Mouse (Mus musculus) hindbrain, embryonic 13.5 days (tissue): ENCODE data around the gene Sirt7. TPM values are rescaled to one million over a fixed set of nuclear protein-coding genes. Genes with fewer than 3 reads are reported as not detected.
A peak's percentile ranks its signal among the peaks of the same experiment; 100 is the strongest.

Experiments
- ATAC-seq: fragments of 200-750 bp; cut with Nextera tagmentation; 2 replicates; pipeline ENCODE4 v1.8.0; 2017; ENCODE audit warnings: moderate TSS enrichment; ENCODE audit not compliant: low FRiP score
- H3K27ac ChIP-seq: fragments of 300-500 bp; sonication (generic); 2 replicates; pipeline ENCODE4 v1.5.1; 2015; ENCODE audit warnings: inconsistent platforms, mild to moderate bottlenecking, moderate library complexity
- H3K27me3 ChIP-seq: fragments of 300-500 bp; sonication (generic); 2 replicates; pipeline ENCODE4 v1.6.1; 2015; ENCODE audit warnings: mild to moderate bottlenecking, inconsistent platforms
- H3K36me3 ChIP-seq: fragments of 300-500 bp; sonication (generic); 2 replicates; pipeline ENCODE4 v1.6.1; 2015; ENCODE audit warnings: mild to moderate bottlenecking, inconsistent platforms
- H3K4me1 ChIP-seq: fragments of 300-500 bp; sonication (generic); replicated peaks from 2 replicates; pipeline ENCODE4 v1.6.1; 2015; ENCODE audit warnings: inconsistent platforms
- H3K4me2 ChIP-seq: fragments of 300-500 bp; sonication (generic); 2 replicates; pipeline ENCODE4 v1.6.1; 2015; ENCODE audit warnings: inconsistent platforms, mild to moderate bottlenecking, moderate library complexity
- H3K4me3 ChIP-seq: fragments of 300-500 bp; sonication (generic); 2 replicates; pipeline ENCODE4 v1.5.1; 2015; ENCODE audit warnings: mild to moderate bottlenecking, inconsistent platforms
- H3K9ac ChIP-seq: fragments of 300-500 bp; sonication (generic); 2 replicates; pipeline ENCODE4 v1.6.1; 2015; ENCODE audit warnings: mild to moderate bottlenecking, inconsistent platforms
- H3K9me3 ChIP-seq: fragments of 300-500 bp; sonication (generic); 2 replicates; pipeline ENCODE4 v1.6.1; 2016; ENCODE audit warnings: inconsistent platforms
- WGBS: fragments of 180-500 bp; shearing (Covaris S2); methylation state at CpG from one replicate; pipeline ENCODE4 v1.1.7; 2015; 5-methylcytosine and 5-hydroxymethylcytosine counted together
- microRNA-seq: library from miRNA; unstranded; fragments of <30 nt; microRNA quantifications from one replicate; pipeline ENCODE4, GENCODE M21; 2016
- polyA plus RNA-seq: library from polyadenylated mRNA; unstranded; fragments of >200 nt; fragmentation: Nextera tagmentation; extraction: Ambion mirVana; gene quantifications from 2 replicates; pipeline ENCODE4 v1.2.1, GENCODE M21; 2015

Sirt7 gene
- polyA plus RNA-seq, 1 experiment from 2014 or later, result 50.6 TPM

DNA sequence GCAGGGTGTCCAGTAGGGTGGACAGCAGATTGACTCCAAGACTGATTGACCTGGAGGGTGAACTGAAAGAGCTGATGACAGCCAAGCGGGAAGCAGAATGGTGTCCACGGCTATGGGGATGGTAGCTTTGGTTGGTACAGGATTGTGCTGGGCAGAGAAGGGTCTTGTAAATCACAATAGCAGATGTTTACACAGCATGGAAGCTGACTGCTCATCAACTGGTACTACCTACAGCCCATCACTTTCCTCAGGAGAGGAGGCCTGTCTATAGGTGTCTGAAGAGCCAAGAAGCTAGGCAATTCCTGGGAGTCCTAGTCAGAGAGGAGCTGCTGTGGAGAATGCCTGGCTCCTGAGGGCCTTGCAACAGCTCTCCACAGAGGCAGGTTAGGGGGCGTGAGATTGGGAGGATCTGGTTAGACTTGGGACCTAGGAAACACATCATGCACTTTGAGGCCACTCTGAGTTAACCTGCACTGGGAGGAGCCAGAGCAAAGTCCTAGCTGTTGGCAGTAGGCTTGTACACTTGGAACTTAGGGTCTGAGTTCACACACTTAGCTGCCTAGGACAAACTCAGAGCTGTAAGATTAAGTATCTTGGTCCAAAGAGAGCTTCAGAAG is 48.6 kb downstream of the Sirt7 start:
- no peak overlapping the region for H3K4me3 ChIP-seq
- 87% methylated on average over 3 of the region's 3 CpGs for WGBS
- H3K9me3 ChIP-seq, result no peaks in the 10 kb centered on the region
- peaks cover 31% of the 10 kb centered on the region for H3K36me3 ChIP-seq
- no peak overlapping the region for H3K27ac ChIP-seq
- peaks cover 41% of the 10 kb centered on the region for H3K4me1 ChIP-seq
- no peaks in the 10 kb centered on the region for H3K27me3 ChIP-seq
- ATAC-seq, result no peak
- peak overlapping the region; percentile 35; the same call in 1 of the 2 replicates for H3K9ac ChIP-seq
- no peak overlapping the region for H3K4me2 ChIP-seq

DNA sequence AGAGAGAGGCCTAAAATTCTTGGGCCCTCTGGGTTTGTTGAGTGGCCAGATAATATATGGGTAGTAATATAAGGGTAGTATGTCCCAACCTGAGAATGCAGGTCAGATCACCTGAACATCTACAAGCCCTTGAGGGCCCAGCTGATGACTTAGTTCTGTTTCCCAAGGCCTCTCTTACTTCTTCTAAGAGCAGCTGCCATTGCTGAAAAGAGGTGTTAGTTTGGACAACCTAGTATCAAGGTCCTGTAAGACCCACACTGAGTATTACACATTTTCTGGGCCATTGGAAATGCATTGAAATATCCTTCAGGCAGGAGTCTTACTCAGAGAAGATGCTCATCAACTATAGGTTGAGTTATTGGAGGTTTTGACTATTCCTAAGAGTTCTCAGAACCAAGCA is 49.1 kb downstream of the Sirt7 start:
- H3K27me3 ChIP-seq, result no peaks in the 10 kb centered on the region

DNA sequence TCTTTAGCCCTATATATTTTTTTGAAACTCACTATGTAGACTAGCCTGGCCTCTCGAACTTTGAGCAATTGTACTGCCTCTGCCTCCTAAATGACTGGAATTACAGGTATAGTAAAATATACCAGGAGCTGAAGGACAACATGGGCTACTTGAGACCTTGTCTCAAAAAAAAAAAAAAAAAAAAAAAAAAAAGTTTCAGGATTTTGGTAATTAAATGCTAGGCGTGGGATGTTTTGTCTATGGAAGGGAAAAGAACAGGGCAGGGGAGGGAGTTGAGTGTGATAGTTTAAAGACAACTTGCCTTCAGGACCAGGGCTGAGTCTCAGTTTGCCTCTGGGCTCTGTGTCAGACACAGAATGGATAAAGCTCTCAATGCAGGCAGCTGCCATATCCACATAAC is 50.0 kb downstream of the Sirt7 start:
- Histone ChIP-seq H3K4me1 (peaks cover 43% of the 10 kb centered on the region), H3K36me3 (peaks cover 44% of the 10 kb centered on the region), H3K4me2 (no peak overlapping the region), H3K27ac (no peak overlapping the region), H3K9me3 (no peaks in the 10 kb centered on the region), H3K4me3 (no peak overlapping the region), H3K27me3 (no peaks in the 10 kb centered on the region), H3K9ac (peak overlapping the region; percentile 86; the same call in 1 of the 2 replicates)
- WGBS, result 95% methylated on average over 2 of the region's 2 CpGs
- no peak for ATAC-seq

More for the DNA sequence above, 49.1 kb downstream of the Sirt7 start:
- H3K27ac ChIP-seq, result no peak overlapping the region
- no peak overlapping the region for H3K4me2 ChIP-seq
- no peak for ATAC-seq
- no peak overlapping the region for H3K4me3 ChIP-seq
- H3K9ac ChIP-seq, result peak overlapping the region; percentile 35; the same call in 1 of the 2 replicates
- H3K9me3 ChIP-seq, result no peaks in the 10 kb centered on the region
- H3K36me3 ChIP-seq, result peaks cover 35% of the 10 kb centered on the region
- H3K4me1 ChIP-seq, result peaks cover 47% of the 10 kb centered on the region

DNA sequence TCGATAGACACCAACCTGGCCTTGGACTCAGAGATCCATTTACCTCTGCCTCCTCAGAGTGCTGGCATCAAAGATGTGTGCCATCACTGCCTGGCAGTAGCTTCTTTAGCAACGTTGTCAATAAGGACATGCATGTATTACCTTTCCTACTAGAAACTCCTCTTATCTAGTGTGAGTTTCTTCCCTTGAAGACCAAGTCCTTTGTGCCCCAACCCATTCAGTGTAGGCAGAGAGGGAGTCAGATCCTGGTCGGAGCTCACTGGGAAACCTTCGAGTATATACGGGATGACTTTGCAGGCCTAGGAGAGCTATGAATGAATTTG is 50.8 kb downstream of the Sirt7 start:
- no peaks in the 10 kb centered on the region for H3K9me3 ChIP-seq
- H3K27me3 ChIP-seq, result no peaks in the 10 kb centered on the region
- H3K9ac ChIP-seq, result peak overlapping the region; percentile 86
- peaks cover 43% of the 10 kb centered on the region for H3K36me3 ChIP-seq
- H3K4me3 ChIP-seq, result peak overlapping the region; percentile 96
- H3K4me1 ChIP-seq, result peaks cover 35% of the 10 kb centered on the region
- 48% methylated on average over 5 of the region's 5 CpGs for WGBS
- H3K27ac ChIP-seq, result no peak overlapping the region
- peak overlapping the region; percentile 91 for H3K4me2 ChIP-seq
- ATAC-seq, result no peak

DNA sequence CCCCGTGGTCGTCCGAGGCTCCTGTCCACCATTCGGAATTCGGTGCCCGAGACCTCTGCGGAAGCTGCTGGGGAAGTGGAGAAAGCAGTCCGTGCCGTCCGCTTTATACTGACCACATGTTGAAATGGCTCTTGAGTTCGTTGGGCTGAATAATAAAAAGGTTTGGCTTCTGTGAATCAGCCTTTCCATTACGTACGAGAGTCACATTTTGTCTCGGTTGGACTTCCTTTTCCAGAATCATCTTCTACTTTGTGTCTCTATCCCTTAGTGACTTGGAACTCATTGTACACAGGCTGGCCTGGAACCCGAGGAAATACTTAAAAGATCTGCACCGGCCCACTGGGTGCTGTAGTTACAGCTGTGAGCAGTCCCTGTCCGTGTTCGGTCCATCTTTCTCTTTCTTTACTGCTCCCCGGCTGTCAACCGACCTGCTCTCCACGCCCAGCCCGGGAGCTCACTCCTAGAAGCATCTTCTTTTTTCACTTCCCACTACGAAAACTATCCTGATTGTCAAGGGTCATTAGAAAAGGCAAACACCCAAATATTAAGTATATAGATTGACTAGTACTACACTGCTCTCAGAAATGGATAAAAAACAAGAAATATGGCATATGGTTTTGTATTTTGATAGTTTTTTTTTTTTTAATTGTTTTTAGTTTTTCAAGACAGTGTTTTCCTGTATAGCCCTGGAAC is 51.3 kb downstream of the Sirt7 start:
- peaks cover 40% of the 10 kb centered on the region for H3K36me3 ChIP-seq
- peak overlapping the region; percentile 86 for H3K9ac ChIP-seq
- peak overlapping the region; percentile 91 for H3K4me2 ChIP-seq
- no peak for ATAC-seq
- H3K27me3 ChIP-seq, result no peaks in the 10 kb centered on the region
- peaks cover 30% of the 10 kb centered on the region for H3K4me1 ChIP-seq
- H3K4me3 ChIP-seq, result peak overlapping the region; percentile 96
- peak overlapping the region; percentile 89 for H3K27ac ChIP-seq
- under 1% methylated on average over 23 of the region's 23 CpGs for whole genome bisulfite sequencing
- no peaks in the 10 kb centered on the region for H3K9me3 ChIP-seq

DNA sequence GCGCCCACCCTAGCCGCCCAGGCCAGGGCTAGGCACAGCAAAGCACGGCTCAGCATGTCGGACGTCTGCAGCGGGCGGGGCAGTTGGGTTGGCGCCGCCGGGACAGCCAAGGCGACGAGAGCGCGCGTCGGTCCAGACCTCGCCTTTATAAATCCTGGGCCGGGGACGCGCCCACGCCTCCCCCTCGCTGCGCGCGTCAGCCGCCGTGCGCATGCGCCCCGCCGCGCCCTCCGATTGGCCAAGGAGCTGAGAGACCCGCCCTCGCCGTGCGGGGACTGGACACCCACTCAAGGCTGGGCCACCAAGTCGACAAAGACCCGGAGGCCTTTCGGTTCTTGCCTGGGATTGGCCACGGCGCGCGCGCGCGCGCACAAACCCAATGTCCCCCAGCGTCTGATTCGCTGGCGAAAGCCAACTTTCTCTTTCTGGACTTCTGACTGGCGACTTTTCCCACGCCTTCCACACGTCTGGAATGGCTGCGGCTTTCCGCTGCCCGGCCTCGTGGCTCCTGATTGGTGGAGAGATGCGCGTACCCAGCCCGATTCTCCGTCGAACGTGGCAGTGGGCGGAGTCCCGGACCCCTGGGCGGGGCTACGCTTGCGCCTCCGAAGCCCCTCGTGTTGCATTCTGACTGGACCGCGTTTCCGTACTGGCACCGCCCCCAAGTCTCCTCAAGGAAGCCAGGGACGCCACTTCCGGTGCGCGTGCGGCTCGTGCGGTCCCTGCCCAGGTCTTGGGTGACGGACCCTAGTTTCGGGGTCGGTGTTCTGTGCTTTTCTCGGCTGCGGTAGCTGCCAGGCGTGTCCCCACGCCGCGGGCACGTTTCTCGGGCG is 52.1 kb downstream of the Sirt7 start, which contains the start of gene P4hb:
Gene P4hb (minus strand): TSS at position 502 of the 833 bp plus-strand sequence.
- H3K4me1 ChIP-seq, result peaks cover 28% of the 10 kb centered on the region
- H3K36me3 ChIP-seq, result peaks cover 40% of the 10 kb centered on the region
- under 1% methylated on average over 94 of the region's 94 CpGs for WGBS
- H3K9me3 ChIP-seq, result no peaks in the 10 kb centered on the region
- peak within 1 kb of the TSS; percentile 95 for H3K9ac ChIP-seq
- H3K27me3 ChIP-seq, result no peaks in the 10 kb centered on the region
- H3K27ac ChIP-seq, result peak within 1 kb of the TSS; percentile 89
- peak; percentile 97 for ATAC-seq
- peak within 1 kb of the TSS; percentile 91 for H3K4me2 ChIP-seq
- H3K4me3 ChIP-seq, result peak within 1 kb of the TSS; percentile 96

DNA sequence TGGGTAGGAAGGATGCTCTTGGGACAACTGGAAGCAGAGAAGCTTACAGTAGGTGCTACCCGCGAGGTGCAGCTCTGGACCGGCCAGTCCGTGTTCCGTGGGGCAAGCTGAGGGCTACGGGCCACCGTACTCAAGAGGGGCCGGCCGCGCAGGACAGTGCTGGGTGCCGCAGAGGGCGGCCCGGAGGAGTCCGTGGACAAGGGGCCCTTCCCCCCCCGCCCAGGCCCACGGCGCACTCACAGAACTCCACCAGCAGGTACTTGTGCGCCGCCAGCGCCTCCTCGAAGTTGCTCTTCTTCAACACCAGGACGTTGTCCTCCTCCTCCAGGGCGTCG is 52.7 kb downstream of the Sirt7 start:
- ATAC-seq, result peak; percentile 43; the same call in 1 of the 2 replicates
- peak overlapping the region; percentile 95 for H3K9ac ChIP-seq
- peak overlapping the region; percentile 89 for H3K27ac ChIP-seq
- H3K27me3 ChIP-seq, result no peaks in the 10 kb centered on the region
- H3K4me3 ChIP-seq, result peak overlapping the region; percentile 96
- no peaks in the 10 kb centered on the region for H3K9me3 ChIP-seq
- peaks cover 40% of the 10 kb centered on the region for H3K36me3 ChIP-seq
- peaks cover 28% of the 10 kb centered on the region for H3K4me1 ChIP-seq
- H3K4me2 ChIP-seq, result peak overlapping the region; percentile 75
- under 1% methylated on average over 23 of the region's 24 CpGs for WGBS

DNA sequence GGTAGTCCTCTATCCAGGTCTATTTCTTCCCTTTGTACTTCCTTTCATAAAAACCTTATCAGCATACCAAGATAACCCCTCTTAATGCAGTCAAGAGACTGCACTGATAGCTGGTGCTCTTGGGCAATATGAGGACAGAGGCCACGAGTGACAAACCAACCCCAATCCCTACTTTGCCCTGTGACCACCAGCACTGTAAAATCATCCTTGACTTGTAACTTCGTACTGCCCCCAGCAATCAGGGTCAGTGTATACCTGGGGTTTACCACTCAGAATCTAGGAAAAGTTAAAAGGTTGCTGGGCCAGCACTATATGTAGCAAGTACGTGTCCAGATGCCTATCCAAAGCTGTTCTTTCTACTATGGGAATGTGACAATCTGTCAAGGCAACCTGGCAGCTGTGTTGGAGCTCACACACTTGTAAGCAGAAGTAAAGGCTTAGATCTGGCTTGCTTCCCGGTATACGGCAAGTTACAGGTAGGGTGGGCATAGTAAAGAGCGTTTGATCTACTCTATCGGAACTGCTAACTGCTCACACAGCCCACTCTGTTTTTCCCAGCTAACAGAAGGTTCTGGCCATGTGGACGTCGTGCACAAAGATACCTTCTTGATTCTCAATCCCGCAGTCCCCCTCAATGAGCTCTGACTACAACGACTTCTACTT is 53.2 kb downstream of the Sirt7 start:
- Histone ChIP-seq H3K9ac (peak overlapping the region; percentile 95), H3K4me1 (peaks cover 28% of the 10 kb centered on the region), H3K36me3 (peaks cover 41% of the 10 kb centered on the region), H3K9me3 (no peaks in the 10 kb centered on the region), H3K4me2 (peak overlapping the region; percentile 75), H3K4me3 (peak overlapping the region; percentile 96), H3K27ac (peak overlapping the region; percentile 89), H3K27me3 (no peaks in the 10 kb centered on the region)
- no peak for ATAC-seq
- 16% methylated on average over 11 of the region's 11 CpGs for WGBS

DNA sequence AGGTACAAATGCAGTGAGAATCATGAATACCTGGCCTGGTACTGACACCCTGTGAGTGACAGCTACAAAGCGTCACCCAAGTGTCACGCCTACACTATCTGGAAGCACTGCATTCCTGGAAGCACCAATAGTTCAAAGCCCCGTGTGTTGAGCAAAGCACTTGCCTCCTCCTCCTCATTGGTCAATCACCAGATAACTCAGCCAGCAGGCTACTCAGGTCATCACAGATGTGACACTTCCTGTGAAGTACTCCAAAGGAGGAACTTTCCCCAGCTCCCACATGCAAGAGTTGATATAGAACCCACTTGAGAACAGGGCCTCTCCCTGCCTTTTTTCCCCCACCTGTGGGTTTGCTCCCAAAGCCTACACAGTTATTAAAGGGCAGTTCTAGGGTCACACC is 53.9 kb downstream of the Sirt7 start:
- H3K4me2 ChIP-seq, result peak overlapping the region; percentile 75
- peak overlapping the region; percentile 95 for H3K9ac ChIP-seq
- no peaks in the 10 kb centered on the region for H3K27me3 ChIP-seq
- peak overlapping the region; percentile 96 for H3K4me3 ChIP-seq
- H3K4me1 ChIP-seq, result peaks cover 28% of the 10 kb centered on the region
- 86% methylated on average over 3 of the region's 3 CpGs for WGBS
- H3K9me3 ChIP-seq, result no peaks in the 10 kb centered on the region
- H3K27ac ChIP-seq, result no peak overlapping the region
- peaks cover 48% of the 10 kb centered on the region for H3K36me3 ChIP-seq
- no peak for ATAC-seq

Small RNA genes within 50 kb of the gene (microRNA-seq; reads per million reads assigned to microRNA genes)
- gene Mir6936, result 0.70 reads per million

Other genes with a start within 250 kb of the Sirt7 start
- gene Faap100, start 246.5 kb downstream of the Sirt7 start, polyA plus RNA-seq, result 74.6 and 82.4 TPM in 2 replicates
- 32.5 and 33.8 TPM in 2 replicates for gene Nploc4, start 187.5 kb downstream of the Sirt7 start, polyA plus RNA-seq
- gene Tspan10, start 182.6 kb downstream of the Sirt7 start, polyA plus RNA-seq, result not detected in 2 replicates
- gene Pde6g, start 171.7 kb downstream of the Sirt7 start, polyA plus RNA-seq, result 0.36 and 0.44 TPM in 2 replicates
- 10.5 and 10.6 TPM in 2 replicates for gene Oxld1, start 167.2 kb downstream of the Sirt7 start, polyA plus RNA-seq
- gene Ccdc137, start 167.1 kb downstream of the Sirt7 start, polyA plus RNA-seq, result 26.3 and 27.3 TPM in 2 replicates
- 58.9 and 63.2 TPM in 2 replicates for gene Arl16, start 157.6 kb downstream of the Sirt7 start, polyA plus RNA-seq
- gene Mrpl12, start 140.6 kb downstream of the Sirt7 start, polyA plus RNA-seq, result 108 TPM in 2 replicates
- 32.0 and 32.8 TPM in 2 replicates for gene Slc25a10, start 133.4 kb downstream of the Sirt7 start, polyA plus RNA-seq
- gene Gcgr, start 94.5 kb downstream of the Sirt7 start, polyA plus RNA-seq, result 0.19 and 0.30 TPM in 2 replicates
- 234 and 241 TPM in 2 replicates for gene Mcrip1, start 75.5 kb downstream of the Sirt7 start, polyA plus RNA-seq
- gene Ppp1r27, start 74.1 kb downstream of the Sirt7 start, polyA plus RNA-seq, result not detected in 2 replicates
- gene P4hb, start 52.0 kb downstream of the Sirt7 start, polyA plus RNA-seq, result 289 and 294 TPM in 2 replicates
- gene Arhgdia, start 43.6 kb downstream of the Sirt7 start, polyA plus RNA-seq, result 471 and 481 TPM in 2 replicates
- 267 and 290 TPM in 2 replicates for gene Alyref, start 26.9 kb downstream of the Sirt7 start, polyA plus RNA-seq
- gene Anapc11, start 26.8 kb downstream of the Sirt7 start, polyA plus RNA-seq, result 179 and 192 TPM in 2 replicates
- gene Npb, start 16.8 kb downstream of the Sirt7 start, polyA plus RNA-seq, result 0.79 and 1.3 TPM in 2 replicates
- 169 and 174 TPM in 2 replicates for gene Pcyt2, start 7.3 kb downstream of the Sirt7 start, polyA plus RNA-seq
- 27.5 and 30.8 TPM in 2 replicates for gene Mafg, start 8.4 kb upstream of the Sirt7 start, polyA plus RNA-seq
- gene Pycr1, start 18.5 kb upstream of the Sirt7 start, polyA plus RNA-seq, result 22.9 and 23.3 TPM in 2 replicates
- 0.36 and 0.77 TPM in 2 replicates for gene Myadml2, start 22.9 kb upstream of the Sirt7 start, polyA plus RNA-seq
- gene Notum, start 35.9 kb upstream of the Sirt7 start, polyA plus RNA-seq, result 0.91 and 0.98 TPM in 2 replicates
- 152 and 161 TPM in 2 replicates for gene Aspscr1, start 47.7 kb upstream of the Sirt7 start, polyA plus RNA-seq
- 103 and 113 TPM in 2 replicates for gene Cenpx, start 88.5 kb upstream of the Sirt7 start, polyA plus RNA-seq
- gene Lrrc45, start 88.7 kb upstream of the Sirt7 start, polyA plus RNA-seq, result 67.9 and 73.1 TPM in 2 replicates
- gene Rac3, start 96.2 kb upstream of the Sirt7 start, polyA plus RNA-seq, result 272 and 278 TPM in 2 replicates
- gene Dcxr, start 102.0 kb upstream of the Sirt7 start, polyA plus RNA-seq, result 9.7 and 12.1 TPM in 2 replicates
- 0.49 TPM in 1 of 2 replicates, not detected in the other for gene Cbr2, start 106.9 kb upstream of the Sirt7 start, polyA plus RNA-seq
- gene Hmga1b, start 137.6 kb upstream of the Sirt7 start, polyA plus RNA-seq, result 0.94 and 2.1 TPM in 2 replicates
- gene Rfng, start 159.0 kb upstream of the Sirt7 start, polyA plus RNA-seq, result 98.0 and 98.5 TPM in 2 replicates
- gene Gps1, start 159.0 kb upstream of the Sirt7 start, polyA plus RNA-seq, result 265 and 274 TPM in 2 replicates
- gene Dus1l, start 171.2 kb upstream of the Sirt7 start, polyA plus RNA-seq, result 45.6 and 48.6 TPM in 2 replicates
- 67.9 and 69.7 TPM in 2 replicates for gene Fasn, start 199.3 kb upstream of the Sirt7 start, polyA plus RNA-seq